Mouse (Mus musculus) brain, embryonic 14.5 days (tissue): ENCODE measurements around the gene Esyt2. TPM values are rescaled to one million over a fixed set of nuclear protein-coding genes. Genes with fewer than 3 reads are reported as not detected.

Experiments used
- DNase-seq: peaks from one replicate; pipeline ENCODE4 v3.0.0-alpha.2; 2011; ENCODE audit warnings: low read depth
- CTCF ChIP-seq: fragments of 200-500 bp; IDR thresholded peaks from 2 replicates; pipeline ENCODE4 v1.5.1; 2012; ENCODE audit warnings: inconsistent platforms, mild to moderate bottlenecking, moderate library complexity, borderline replicate concordance; ENCODE audit not compliant: insufficient read depth, insufficient read length; ENCODE audit errors: extremely low read depth
- POLR2A ChIP-seq: fragments of 200-500 bp; IDR thresholded peaks from 2 replicates; pipeline ENCODE4 v1.6.1; 2012; ENCODE audit warnings: mild to moderate bottlenecking, inconsistent platforms, borderline replicate concordance; ENCODE audit not compliant: poor library complexity, insufficient read depth, insufficient read length, severe bottlenecking; ENCODE audit errors: extremely low read depth
- polyA plus RNA-seq: library from polyadenylated mRNA; depleted of rRNA; stranded (reverse); fragments of >200 nt; gene quantifications from 2 replicates; pipeline ENCODE4 v1.2.3, GENCODE M21; 2012

Esyt2 gene
- polyA plus RNA-seq, 1 experiment = 13.4 TPM

DNA sequence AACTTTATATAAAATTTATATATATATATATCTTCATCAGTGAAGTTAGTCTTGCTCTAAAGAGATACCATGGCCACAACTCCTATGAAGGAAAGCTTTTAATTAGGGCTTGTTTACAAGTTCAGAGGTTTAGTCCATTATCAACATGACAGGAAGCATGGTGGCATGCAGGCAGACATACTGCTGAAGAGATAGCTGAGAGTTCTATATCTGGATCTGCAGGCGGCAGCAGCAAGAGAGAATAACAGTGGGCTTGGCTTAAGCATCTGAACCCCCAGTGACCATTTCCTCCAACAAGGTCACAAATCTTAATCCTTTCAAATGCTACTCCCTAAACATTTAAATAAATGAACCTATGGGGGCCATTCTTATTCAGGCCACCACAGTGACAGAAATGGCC lies 59.2 kb downstream of the Esyt2 start:
- DNase-seq = no peak
- no peak for TF ChIP-seq CTCF
- TF ChIP-seq POLR2A = no peak

DNA sequence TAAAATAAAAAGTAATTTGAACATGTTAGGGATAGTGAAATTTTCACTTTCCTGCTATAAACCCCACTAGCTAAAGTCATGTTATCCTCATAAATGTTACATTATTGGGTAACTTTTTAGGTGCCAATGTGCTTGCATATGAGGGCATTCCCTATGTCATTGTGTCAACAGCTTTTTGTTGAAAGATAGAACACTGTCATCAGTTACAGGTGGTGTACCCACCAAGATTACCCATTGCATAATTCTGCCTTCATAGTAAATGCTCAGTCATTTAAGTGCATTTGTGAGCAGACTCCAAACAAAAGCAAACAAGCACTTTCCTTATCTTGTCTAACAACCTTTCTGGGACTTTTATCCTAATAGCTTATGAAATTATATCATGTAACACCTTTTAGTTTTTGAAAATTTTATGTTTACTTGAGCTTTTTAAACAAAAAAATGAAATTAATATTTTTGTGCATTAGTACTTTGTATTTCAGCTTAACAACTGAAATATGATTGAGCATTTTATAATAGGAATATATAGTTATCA lies 67.8 kb downstream of the Esyt2 start:
- TF ChIP-seq CTCF (no peak), POLR2A (no peak)
- DNase-seq = no peak

DNA sequence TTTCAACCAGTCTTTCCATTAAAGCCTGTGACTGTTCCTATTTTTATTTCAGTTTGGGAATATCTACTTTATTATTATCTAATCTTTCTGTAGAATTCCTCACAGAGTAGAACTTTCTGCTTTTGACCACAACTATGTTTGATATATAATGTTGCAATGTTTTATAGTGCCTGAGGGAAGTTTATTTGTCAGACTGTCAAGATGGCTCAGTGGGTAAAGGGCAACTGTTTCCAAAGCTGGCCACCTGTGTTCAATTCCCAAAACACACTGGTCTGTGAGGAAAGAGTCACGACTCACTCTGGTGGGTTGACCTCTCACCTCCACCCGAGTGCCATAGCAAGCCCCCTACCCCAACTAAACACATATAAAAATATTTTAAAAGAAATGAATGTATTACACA lies 68.4 kb downstream of the Esyt2 start:
- DNase-seq = no peak
- TF ChIP-seq CTCF = no peak
- no peak for TF ChIP-seq POLR2A

DNA sequence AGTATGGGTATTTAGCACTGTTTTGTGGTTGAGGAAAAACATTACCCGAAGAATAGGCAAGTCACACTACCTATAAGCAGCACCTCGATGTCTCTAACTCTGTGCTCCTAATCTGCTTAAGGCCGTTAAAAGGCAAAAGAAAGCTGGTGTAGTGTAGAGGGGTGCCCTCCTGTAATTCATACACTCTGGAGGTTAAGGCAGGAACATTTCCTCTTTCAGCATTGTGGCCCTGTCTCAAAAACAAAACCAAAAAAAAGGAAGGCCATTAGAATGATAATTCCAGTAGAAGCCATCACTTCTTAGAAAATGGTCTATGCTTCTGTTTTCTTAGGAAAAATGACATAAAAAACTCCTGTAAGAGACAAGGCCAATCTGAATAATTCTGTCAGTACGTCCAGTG lies 70.0 kb downstream of the Esyt2 start:
- no peak for DNase-seq
- TF ChIP-seq CTCF (no peak), POLR2A (no peak)

DNA sequence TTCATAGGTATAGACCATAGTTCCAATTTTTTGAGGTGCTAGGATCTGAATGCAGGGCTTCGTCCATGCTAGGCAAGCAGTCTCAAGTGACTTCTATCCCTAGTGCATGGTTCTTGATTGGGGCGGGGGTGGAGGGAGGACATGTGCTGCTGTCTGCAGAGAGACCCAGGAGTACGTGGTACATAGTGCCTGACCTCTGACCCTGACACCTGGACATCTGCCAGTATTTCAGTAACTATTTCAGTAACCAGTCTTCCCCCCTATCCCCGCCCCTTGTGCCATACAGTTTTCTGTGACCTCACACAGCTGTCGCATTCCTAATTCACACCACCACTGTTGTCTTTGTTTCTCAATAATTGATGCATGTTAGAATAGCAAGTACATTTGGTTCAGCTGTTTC lies 71.4 kb downstream of the Esyt2 start:
- TF ChIP-seq POLR2A (no peak), CTCF (no peak)
- no peak for DNase-seq

DNA sequence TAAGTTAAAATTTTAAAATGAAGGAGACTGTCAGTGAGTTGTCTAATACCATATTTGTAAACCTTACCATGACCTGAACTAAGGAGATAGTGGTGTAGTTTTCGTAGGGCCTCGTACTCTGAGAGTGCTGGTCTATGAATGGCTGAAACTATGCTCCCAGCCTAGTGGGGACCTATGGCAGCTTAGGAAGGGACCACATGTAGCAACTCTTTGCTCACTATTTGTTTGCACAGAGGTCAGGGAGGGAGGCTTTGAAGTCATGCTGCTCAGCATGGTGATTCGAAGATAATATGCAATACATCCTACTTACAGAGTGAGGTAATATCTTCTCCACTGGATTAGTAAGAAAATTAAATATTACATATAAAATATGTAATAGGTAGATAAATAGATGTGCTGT lies 73.7 kb downstream of the Esyt2 start:
- no peak for DNase-seq
- TF ChIP-seq POLR2A = no peak
- no peak for TF ChIP-seq CTCF

DNA sequence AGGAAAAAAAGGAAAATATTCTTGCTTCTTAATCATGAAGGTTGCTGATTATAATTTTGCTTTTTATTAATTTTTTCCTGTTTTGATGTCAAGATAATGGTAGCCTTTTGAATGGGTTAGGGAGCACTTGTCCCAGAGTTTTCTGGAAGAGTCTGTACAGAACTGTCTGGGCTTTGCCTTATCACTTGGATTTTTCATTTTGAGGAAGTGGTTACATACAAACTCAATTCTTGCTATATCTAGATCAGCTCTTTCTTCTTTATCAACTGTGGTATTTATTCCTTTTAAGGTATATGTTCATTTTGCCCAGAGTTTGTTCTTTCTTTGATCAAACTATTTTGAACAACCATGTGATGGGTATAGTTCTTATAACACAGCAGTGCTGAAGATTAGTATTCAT lies 81.1 kb downstream of the Esyt2 start:
- TF ChIP-seq CTCF (no peak), POLR2A (no peak)
- DNase-seq = no peak

DNA sequence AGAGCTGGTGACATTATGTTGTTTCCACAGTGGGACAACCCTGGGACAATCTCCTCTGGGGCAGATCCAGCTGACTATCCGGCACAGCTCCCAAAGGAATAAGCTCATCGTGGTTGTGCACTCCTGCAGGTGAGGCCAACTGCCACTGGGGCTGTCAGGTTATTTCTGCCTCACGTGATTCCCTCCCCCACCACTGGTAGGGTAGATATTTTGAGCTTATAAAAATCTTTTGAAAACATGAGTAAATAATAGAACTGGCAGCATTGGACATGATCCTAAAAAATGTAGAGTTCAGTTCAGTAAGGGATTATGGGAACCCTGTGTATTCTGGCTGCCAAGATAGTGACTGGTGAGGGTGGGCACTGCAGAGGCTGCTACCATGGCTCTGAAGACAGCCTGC lies 85.9 kb downstream of the Esyt2 start:
- no peak for DNase-seq
- no peak for TF ChIP-seq CTCF
- no peak for TF ChIP-seq POLR2A

DNA sequence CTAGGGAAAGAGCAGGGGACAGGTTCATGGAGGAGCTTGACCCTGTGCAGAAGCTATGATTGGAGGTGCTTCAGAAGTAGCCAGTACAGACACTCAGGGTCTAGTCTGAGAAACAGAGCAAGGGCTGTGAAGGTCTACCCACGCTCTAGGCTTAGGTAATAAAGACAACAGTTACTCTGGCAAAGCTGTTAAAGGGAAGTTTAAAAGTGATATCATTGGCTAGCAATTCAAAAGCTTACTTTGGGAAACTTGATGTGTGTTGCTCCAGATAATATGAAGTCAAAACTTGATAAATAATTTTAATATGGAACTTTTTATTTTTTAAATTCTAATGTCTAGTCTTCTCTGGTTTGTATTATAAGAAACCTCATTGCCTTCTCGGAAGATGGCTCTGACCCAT lies 86.3 kb downstream of the Esyt2 start:
- TF ChIP-seq CTCF (no peak), POLR2A (no peak)
- DNase-seq = no peak

DNA sequence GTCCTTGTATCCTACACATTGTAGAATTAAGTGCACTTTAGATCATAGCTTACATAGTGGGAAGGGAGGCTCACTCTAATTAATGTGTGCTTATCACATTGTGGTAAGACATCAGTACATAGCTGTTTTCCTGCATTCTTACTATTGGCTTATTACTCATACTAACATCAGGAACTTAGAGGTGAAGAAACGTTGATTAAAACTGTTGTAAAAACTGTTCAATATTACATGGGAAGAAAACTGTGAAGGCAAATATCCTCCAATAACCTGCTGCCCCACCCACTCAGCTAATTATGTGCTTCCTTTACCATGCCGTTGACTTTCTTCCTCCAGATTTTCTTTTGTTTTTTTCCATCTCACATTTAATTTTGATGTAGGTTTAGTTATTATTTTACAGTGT lies 87.9 kb downstream of the Esyt2 start:
- DNase-seq = no peak
- TF ChIP-seq POLR2A = no peak
- TF ChIP-seq CTCF = no peak

DNA sequence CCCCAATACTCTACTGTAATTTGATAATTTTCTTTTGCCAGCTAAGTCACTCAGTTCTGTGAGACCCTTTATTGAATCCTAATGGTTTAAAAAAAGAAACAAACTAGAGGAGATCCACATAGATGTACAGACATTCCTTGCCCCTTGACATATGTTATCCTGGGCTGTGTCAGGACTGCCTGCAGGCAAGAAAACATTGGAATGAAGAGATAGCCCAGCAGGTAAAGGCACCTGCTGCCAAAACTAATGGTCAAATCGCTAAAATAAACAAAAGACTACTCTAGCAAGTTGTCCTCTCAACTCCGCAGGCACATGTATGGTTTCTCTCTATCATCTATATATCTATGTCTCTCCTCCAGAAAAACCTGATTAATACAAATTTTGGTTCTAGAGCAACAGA lies 102.1 kb downstream of the Esyt2 start:
- TF ChIP-seq CTCF = no peak
- TF ChIP-seq POLR2A = no peak
- DNase-seq = no peak

DNA sequence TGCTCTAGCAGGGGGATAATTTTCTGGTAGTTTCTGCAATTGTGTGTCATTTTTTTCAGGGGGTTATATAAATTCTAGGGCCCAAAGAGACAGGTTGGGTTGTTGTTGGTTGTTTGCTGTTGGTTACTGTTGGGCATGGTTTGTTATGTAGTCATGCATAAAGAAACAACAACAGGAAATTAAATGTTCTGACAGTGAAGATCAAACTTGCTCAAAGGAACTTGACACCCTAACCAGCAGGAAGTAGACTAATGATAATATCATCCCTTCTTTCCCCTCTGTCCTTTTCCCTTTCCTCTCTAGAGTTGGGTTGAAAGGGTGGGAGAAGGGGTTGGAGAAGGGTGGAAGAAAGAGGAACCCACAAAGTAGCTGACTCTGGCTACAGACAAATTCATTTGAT lies 103.0 kb downstream of the Esyt2 start:
- no peak for TF ChIP-seq CTCF
- TF ChIP-seq POLR2A = no peak
- DNase-seq = no peak

DNA sequence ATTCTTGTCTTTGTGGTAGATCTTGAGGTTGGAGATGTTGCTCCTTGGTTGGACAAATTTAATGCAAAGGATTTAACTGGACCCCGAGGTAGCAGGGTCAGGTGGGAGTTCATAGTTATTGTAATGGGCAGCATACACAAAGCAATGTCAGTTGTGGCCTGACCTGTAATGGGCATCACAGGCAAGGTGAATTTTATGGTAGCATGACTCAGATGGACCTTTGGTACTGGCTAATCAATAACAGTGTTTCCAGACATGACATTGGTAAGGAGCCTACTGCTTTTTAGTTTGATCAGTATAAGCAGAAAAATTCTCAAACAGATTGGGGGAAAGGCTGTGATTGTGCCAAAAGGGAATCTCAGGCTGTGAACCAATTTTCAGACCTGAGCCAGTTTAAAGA lies 105.8 kb downstream of the Esyt2 start:
- DNase-seq = no peak
- TF ChIP-seq POLR2A (no peak), CTCF (no peak)

DNA sequence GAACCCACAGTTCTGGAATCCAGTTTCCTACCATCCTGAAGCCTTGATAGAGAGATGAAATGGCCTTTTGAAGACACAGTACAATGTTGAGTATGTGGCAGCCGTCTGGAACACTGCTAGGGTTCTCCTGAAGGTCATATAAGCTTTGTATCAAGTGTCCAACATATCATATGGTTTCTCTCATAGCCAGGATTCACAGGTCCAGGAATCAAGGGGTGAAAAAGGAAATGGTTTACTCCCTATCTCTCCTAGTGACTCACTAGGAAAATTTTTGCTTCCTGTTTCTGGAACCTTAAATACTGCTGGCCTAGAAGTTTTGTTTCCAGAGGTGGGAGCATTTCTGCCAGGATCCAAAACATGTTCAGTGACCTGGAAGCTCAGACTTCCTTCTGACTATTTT lies 108.9 kb downstream of the Esyt2 start:
- TF ChIP-seq CTCF (no peak), POLR2A (no peak)
- no peak for DNase-seq

DNA sequence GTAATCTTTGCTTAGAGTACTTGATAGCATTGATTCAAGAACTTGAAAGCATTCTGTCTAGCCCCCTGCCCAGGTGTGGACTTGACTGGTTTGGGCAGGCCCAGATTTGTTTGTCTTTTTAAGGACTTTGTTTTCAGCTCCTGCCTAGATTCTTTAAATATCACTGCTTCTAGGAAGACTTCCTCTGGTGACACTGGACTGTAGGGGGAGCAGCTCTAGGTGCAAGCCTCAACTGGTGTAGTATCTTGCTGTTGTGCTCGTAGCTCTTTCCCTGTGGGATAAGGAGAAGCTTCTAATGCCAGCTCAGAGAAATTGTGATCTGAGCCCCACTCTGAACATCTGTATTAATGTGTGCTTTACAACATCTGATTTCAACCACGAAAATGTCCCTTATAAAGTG lies 113.3 kb downstream of the Esyt2 start:
- DNase-seq = no peak
- TF ChIP-seq POLR2A (no peak), CTCF (no peak)
